Mouse (Mus musculus) heart, adult 2 months (tissue): ENCODE results near the gene Pgpep1l.

ENCODE experiments used
- CTCF ChIP-seq: fragments of 200-600 bp; IDR thresholded peaks from 2 replicates; pipeline ENCODE4 v1.8.1; 2022; ENCODE audit warnings: antibody characterized with exemption, mild to moderate bottlenecking, moderate library complexity
- EP300 ChIP-seq: fragments of 200-500 bp; IDR thresholded peaks from 2 replicates; pipeline ENCODE4 v1.6.1; 2011; ENCODE audit warnings: low read depth, low read length, control low read depth; ENCODE audit not compliant: insufficient read depth

GRCm38 (mm10) chr7:68274218-68274617, 10.2 kb upstream of the Pgpep1l start:
- TF ChIP-seq CTCF (no peak), EP300 (no peak)
